Mouse (Mus musculus) cerebellum, adult (tissue): ENCODE data around the gene Akap12.
A peak's percentile ranks its signal among the peaks of the same experiment; 100 is the strongest.

Experiments used
- ATAC-seq: cut with Nextera tagmentation; 2 replicates; pipeline ENCODE4 v1.9.2; 2017; ENCODE audit warnings: mild to moderate bottlenecking, moderate library complexity, mixed read lengths; ENCODE audit not compliant: insufficient number of reproducible peaks, low FRiP score, low TSS enrichment

Gene Akap12

GRCm38 (mm10) chr10:4278041-4278440 is 11.9 kb downstream of the Akap12 start:
- ATAC-seq = no peak

- ATAC-seq = no peak
These were observed 16.2 kb downstream of the Akap12 start for GRCm38 (mm10) chr10:4282395-4282794.

- no peak for ATAC-seq
These were observed 18.6 kb downstream of the Akap12 start for GRCm38 (mm10) chr10:4284781-4285180.

- ATAC-seq = no peak
These were observed 19.6 kb downstream of the Akap12 start for GRCm38 (mm10) chr10:4285752-4286151.

GRCm38 (mm10) chr10:4289171-4289570 is 23.0 kb downstream of the Akap12 start:
- ATAC-seq = no peak

GRCm38 (mm10) chr10:4289636-4290035 is 23.5 kb downstream of the Akap12 start:
- ATAC-seq = no peak

- ATAC-seq = no peak
These were observed 24.0 kb downstream of the Akap12 start for GRCm38 (mm10) chr10:4290145-4290544.

- ATAC-seq = no peak
These were observed 24.4 kb downstream of the Akap12 start for GRCm38 (mm10) chr10:4290561-4290960.

- no peak for ATAC-seq
These were observed 27.2 kb downstream of the Akap12 start for GRCm38 (mm10) chr10:4293418-4293817.

GRCm38 (mm10) chr10:4303558-4303957 is 37.4 kb downstream of the Akap12 start:
- ATAC-seq = no peak

- ATAC-seq = no peak
These were observed 57.7 kb downstream of the Akap12 start for GRCm38 (mm10) chr10:4323885-4324284.

GRCm38 (mm10) chr10:4325562-4325961 is 59.4 kb downstream of the Akap12 start:
- no peak for ATAC-seq

- no peak for ATAC-seq
These were observed 61.5 kb downstream of the Akap12 start for GRCm38 (mm10) chr10:4327716-4328115.

- ATAC-seq = no peak
These were observed 66.2 kb downstream of the Akap12 start for GRCm38 (mm10) chr10:4332228-4332979.

GRCm38 (mm10) chr10:4333319-4333718 is 67.1 kb downstream of the Akap12 start:
- ATAC-seq = peak; percentile 36

GRCm38 (mm10) chr10:4334039-4334683 is 68.0 kb downstream of the Akap12 start:
- peak; percentile 54 for ATAC-seq

GRCm38 (mm10) chr10:4338863-4339461 is 72.8 kb downstream of the Akap12 start:
- ATAC-seq = no peak

- ATAC-seq = no peak
These were observed 75.2 kb downstream of the Akap12 start for GRCm38 (mm10) chr10:4341430-4341829.

- peak; percentile 92 for ATAC-seq
These were observed 80.4 kb downstream of the Akap12 start for GRCm38 (mm10) chr10:4346489-4347135.

- no peak for ATAC-seq
These were observed 80.9 kb downstream of the Akap12 start for GRCm38 (mm10) chr10:4347136-4347492.

GRCm38 (mm10) chr10:4347591-4347990 is 81.4 kb downstream of the Akap12 start:
- ATAC-seq = 0 out of 2 replicates have a peak, but pooled peaks have one; percentile 15
